Mouse (Mus musculus) lung, adult 2 months (tissue): Measurements from ENCODE around the gene Aplnr.

Experiments used
- CTCF ChIP-seq: fragments of 200-500 bp; IDR thresholded peaks from 2 replicates; pipeline ENCODE4 v1.5.1; 2011; ENCODE audit warnings: mild to moderate bottlenecking, low read length, control low read depth; ENCODE audit not compliant: insufficient read depth
- POLR2A ChIP-seq: fragments of 200-500 bp; IDR thresholded peaks from 2 replicates; pipeline ENCODE4 v1.6.1; 2011; ENCODE audit warnings: low read depth, mild to moderate bottlenecking, control low read depth, low read length, borderline replicate concordance; ENCODE audit errors: extremely low read depth

DNA sequence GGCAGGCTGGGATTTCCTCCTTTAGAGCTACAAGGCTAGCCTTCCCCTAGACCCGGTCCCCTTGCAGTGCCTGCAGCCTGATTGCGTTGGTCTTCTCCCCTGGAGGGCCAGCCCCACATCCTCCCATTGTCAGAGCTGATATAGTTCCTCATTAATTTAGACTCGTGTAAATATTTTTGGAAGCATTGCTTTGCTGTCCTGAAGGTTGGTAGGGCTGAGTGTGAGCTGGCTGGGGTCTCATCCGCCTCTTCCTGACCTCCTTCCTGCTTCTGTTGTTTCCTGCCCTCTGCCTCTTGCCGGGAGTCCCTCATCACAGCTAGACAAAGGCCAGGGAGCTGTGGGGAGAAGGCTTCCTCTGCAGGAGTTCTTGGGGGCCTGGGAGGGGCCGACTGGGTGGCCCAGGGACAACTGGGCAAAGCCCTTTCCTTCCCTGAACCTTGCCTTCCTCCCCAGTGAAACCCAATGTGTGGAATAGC is 6.5 kb upstream of the Aplnr start:
- no peak for TF ChIP-seq CTCF
- peak; percentile 8; the same call in 1 of the 2 replicates for TF ChIP-seq POLR2A
